Mouse (Mus musculus): ENCODE results near the gene Galnt17. TPM values are rescaled to one million over a fixed set of nuclear protein-coding genes. Genes with fewer than 3 reads are reported as not detected.

Galnt17 gene
- polyA plus RNA-seq, 1 experiment from 2014 or later, result 1.1 TPM

DNA sequence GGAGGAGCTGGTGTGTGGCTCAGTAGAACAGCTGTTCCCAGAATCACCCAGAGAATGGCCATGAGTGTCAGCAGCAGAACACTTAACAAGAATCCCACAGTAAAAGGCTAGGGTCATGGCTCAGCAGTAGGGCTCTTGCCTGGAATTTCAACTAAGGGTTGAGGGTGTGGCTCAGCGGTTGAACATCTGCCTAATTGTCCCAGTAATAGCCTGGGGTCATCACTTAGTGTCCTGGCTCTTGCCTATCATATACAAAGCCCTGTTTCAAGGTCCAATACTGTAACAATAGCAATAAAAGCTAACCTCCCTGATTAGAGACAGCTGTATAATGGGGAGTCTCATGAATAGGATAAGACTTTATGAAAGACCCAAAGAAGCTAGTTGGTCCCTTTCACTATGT lies 213.5 kb downstream of the Galnt17 start:
- no peak for DNase-seq (ENCODE audit: low spot score)
- Histone ChIP-seq H3K9ac (ENCODE audit: low read length) (no peak overlapping the region), H3K4me3 (ENCODE audit: low read depth, low read length) (no peak overlapping the region), H3K9me3 (ENCODE audit: control insufficient read depth, low read length) (no peaks in the 10 kb centered on the region; the same call in 1 of the 2 replicates), H3K27ac (ENCODE audit: low read depth, low read length) (no peak overlapping the region), H3K4me2 (ENCODE audit: low read depth, low read length, severe bottlenecking) (no peak overlapping the region), H3K4me1 (replicated peaks; ENCODE audit: control insufficient read depth, insufficient read depth, low read length) (no peaks in the 10 kb centered on the region), H3K36me3 (ENCODE audit: control insufficient read depth, insufficient read depth, low read length) (no peaks in the 10 kb centered on the region), H3K27me3 (ENCODE audit: control insufficient read depth, insufficient read depth, low read length) (no peaks in the 10 kb centered on the region)
- WGBS, result 63% methylated on average over 1 of the region's 1 CpGs
- ATAC-seq (replicated peaks; ENCODE audit: low FRiP score), result no peak; the same call in 1 of the 2 replicates

DNA sequence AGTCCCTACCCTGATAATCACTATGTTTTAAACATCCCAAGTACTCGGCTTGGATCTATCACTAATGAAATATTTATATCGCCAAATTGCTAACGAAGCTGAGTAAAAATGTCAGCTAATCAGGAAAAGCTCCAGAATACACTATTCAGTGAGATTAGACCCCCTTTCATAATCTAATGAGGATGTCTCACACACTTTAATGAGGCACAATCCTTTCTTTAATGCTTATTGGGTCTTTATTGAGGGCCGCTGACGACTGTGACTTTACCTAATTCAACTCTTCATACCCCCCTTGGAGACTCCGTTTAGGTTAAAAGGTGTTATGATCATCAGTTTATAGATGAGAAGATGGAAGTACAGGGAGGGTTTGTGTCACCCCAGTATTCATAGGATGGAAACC lies 214.2 kb downstream of the Galnt17 start:
- no peak overlapping the region for H3K4me3 ChIP-seq (ENCODE audit: low read depth, low read length)
- H3K9me3 ChIP-seq (ENCODE audit: control insufficient read depth, low read length), result no peaks in the 10 kb centered on the region; the same call in 1 of the 2 replicates
- no peaks in the 10 kb centered on the region for H3K27me3 ChIP-seq (ENCODE audit: control insufficient read depth, insufficient read depth, low read length)
- H3K4me1 ChIP-seq (replicated peaks; ENCODE audit: control insufficient read depth, insufficient read depth, low read length), result no peaks in the 10 kb centered on the region
- ATAC-seq (replicated peaks; ENCODE audit: low FRiP score) (no peak), DNase-seq (ENCODE audit: low spot score) (no peak)
- H3K9ac ChIP-seq (ENCODE audit: low read length), result no peak overlapping the region
- WGBS, result 30% methylated on average over 6 of the region's 6 CpGs
- no peak overlapping the region for H3K4me2 ChIP-seq (ENCODE audit: low read depth, low read length, severe bottlenecking)
- H3K36me3 ChIP-seq (ENCODE audit: control insufficient read depth, insufficient read depth, low read length), result no peaks in the 10 kb centered on the region
- H3K27ac ChIP-seq (ENCODE audit: low read depth, low read length), result no peak overlapping the region

DNA sequence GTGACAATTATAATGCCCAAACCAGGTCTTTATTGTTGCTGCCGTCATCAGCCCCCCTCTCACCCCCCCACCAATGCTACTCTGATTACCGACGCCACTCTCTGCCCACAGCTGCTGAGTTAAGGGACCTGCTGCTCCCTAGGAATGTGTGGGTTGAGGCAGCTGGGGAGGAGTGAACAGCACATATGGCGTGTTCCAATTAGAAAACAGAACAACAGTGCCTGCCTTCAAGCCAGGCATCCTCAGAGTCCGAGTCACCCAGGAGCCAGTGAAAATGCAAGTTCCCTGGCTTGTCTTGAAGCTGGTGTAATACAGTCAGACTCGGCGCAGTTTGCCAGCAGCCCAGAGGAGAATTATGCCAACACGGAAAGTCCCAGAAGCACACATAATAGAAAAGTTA lies 218.4 kb downstream of the Galnt17 start:
- Histone ChIP-seq H3K27ac (ENCODE audit: low read depth, low read length) (no peak overlapping the region), H3K9me3 (ENCODE audit: control insufficient read depth, low read length) (no peaks in the 10 kb centered on the region), H3K27me3 (ENCODE audit: control insufficient read depth, insufficient read depth, low read length) (no peaks in the 10 kb centered on the region), H3K4me2 (ENCODE audit: low read depth, low read length, severe bottlenecking) (no peak overlapping the region), H3K4me3 (ENCODE audit: low read depth, low read length) (no peak overlapping the region), H3K36me3 (ENCODE audit: control insufficient read depth, insufficient read depth, low read length) (no peaks in the 10 kb centered on the region), H3K4me1 (replicated peaks; ENCODE audit: control insufficient read depth, insufficient read depth, low read length) (no peaks in the 10 kb centered on the region), H3K9ac (ENCODE audit: low read length) (no peak overlapping the region)
- no peak for DNase-seq (ENCODE audit: low spot score)
- ATAC-seq (replicated peaks; ENCODE audit: low FRiP score), result no peak
- 81% methylated on average over 8 of the region's 8 CpGs for WGBS

DNA sequence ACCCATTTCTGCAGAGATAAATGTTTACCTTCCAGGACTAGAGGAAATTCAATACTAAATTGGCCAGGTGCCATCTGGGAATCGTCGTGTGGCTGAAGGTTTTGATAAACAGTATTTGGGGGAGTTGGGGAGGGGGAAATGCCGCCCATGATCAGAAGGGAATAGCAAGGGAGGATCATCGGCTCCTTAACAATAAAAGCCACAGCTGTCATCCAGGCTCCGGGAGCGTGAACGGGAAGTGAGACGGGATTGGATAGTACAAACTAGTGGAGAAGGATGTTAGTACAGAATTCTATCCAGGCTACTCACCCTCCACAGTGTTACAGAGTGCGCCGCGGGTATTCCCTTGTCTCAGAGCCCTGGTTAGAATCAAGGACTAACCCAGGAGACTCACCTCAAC lies 219.4 kb downstream of the Galnt17 start:
- ATAC-seq (replicated peaks; ENCODE audit: low FRiP score) (no peak), DNase-seq (ENCODE audit: low spot score) (no peak)
- Histone ChIP-seq H3K36me3 (ENCODE audit: control insufficient read depth, insufficient read depth, low read length) (no peaks in the 10 kb centered on the region), H3K9me3 (ENCODE audit: control insufficient read depth, low read length) (no peaks in the 10 kb centered on the region), H3K4me3 (ENCODE audit: low read depth, low read length) (no peak overlapping the region), H3K9ac (ENCODE audit: low read length) (no peak overlapping the region), H3K27me3 (ENCODE audit: control insufficient read depth, insufficient read depth, low read length) (no peaks in the 10 kb centered on the region), H3K4me1 (replicated peaks; ENCODE audit: control insufficient read depth, insufficient read depth, low read length) (no peaks in the 10 kb centered on the region), H3K27ac (ENCODE audit: low read depth, low read length) (no peak overlapping the region; the same call in 1 of the 2 replicates), H3K4me2 (ENCODE audit: low read depth, low read length, severe bottlenecking) (no peak overlapping the region)
- WGBS, result 81% methylated on average over 11 of the region's 11 CpGs

DNA sequence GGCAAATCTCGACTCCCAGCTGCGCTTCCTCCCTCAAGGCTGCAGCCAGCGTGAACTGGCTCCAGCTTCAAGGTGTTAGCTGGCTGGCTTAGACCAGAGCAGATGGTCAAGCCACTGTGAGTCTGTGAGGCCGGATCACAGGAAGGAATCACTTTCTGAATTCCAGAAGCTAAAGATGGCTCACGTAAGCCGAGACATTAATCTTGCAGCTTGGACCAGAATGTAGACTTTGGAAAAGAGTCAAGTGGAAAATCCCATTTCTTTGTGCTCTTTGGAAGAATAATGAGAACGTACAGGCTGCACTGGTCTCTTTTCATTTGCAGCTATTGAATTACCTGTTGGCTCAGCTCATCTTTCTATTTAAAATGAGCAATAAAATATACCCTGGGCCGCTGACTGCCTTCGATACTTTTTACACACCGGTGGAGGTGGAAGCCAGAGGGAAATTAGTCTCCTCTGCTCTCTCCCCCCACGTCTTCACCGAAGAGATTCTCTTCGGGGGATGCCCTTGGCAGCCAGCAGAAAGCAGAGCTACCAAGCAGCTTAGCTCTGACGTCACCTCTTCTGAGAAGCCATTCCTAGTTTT lies 225.1 kb downstream of the Galnt17 start:
- no peaks in the 10 kb centered on the region for H3K36me3 ChIP-seq (ENCODE audit: control insufficient read depth, insufficient read depth, low read length)
- ATAC-seq (replicated peaks; ENCODE audit: low FRiP score) (no peak), DNase-seq (ENCODE audit: low spot score) (no peak)
- H3K4me1 ChIP-seq (replicated peaks; ENCODE audit: control insufficient read depth, insufficient read depth, low read length), result no peaks in the 10 kb centered on the region
- no peaks in the 10 kb centered on the region for H3K9me3 ChIP-seq (ENCODE audit: control insufficient read depth, low read length)
- H3K27ac ChIP-seq (ENCODE audit: low read depth, low read length), result no peak overlapping the region
- no peak overlapping the region for H3K9ac ChIP-seq (ENCODE audit: low read length)
- H3K4me3 ChIP-seq (ENCODE audit: low read depth, low read length), result no peak overlapping the region
- no peaks in the 10 kb centered on the region for H3K27me3 ChIP-seq (ENCODE audit: control insufficient read depth, insufficient read depth, low read length)
- no peak overlapping the region for H3K4me2 ChIP-seq (ENCODE audit: low read depth, low read length, severe bottlenecking)
- 57% methylated on average over 14 of the region's 14 CpGs for WGBS

DNA sequence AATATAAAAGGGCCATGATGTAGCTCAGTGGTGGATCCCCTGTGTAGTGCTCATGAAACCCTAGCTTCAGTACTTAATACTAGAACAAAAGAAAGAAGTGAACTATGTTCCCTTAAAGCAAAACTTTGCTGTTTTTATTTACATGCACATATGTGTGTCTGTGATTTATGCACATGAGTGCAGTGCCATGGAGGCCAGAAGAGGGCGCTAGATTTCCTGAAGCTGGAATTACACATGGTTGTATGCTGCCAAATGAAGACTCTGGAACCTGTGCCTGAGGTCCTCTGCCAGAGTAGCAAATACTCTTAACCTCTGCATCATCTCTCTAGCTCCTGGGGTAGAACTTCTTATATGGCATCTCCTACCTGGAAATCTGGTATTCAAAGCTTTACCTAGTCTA lies 230.6 kb downstream of the Galnt17 start:
- Histone ChIP-seq H3K4me2 (ENCODE audit: low read depth, low read length, severe bottlenecking) (no peak overlapping the region), H3K36me3 (ENCODE audit: control insufficient read depth, insufficient read depth, low read length) (no peaks in the 10 kb centered on the region), H3K9me3 (ENCODE audit: control insufficient read depth, low read length) (no peaks in the 10 kb centered on the region), H3K27me3 (ENCODE audit: control insufficient read depth, insufficient read depth, low read length) (no peaks in the 10 kb centered on the region), H3K4me1 (replicated peaks; ENCODE audit: control insufficient read depth, insufficient read depth, low read length) (no peaks in the 10 kb centered on the region), H3K4me3 (ENCODE audit: low read depth, low read length) (no peak overlapping the region), H3K27ac (ENCODE audit: low read depth, low read length) (no peak overlapping the region), H3K9ac (ENCODE audit: low read length) (no peak overlapping the region)
- DNase-seq (ENCODE audit: low spot score) (no peak), ATAC-seq (replicated peaks; ENCODE audit: low FRiP score) (no peak)
- 45% methylated on average over 1 of the region's 1 CpGs for WGBS

DNA sequence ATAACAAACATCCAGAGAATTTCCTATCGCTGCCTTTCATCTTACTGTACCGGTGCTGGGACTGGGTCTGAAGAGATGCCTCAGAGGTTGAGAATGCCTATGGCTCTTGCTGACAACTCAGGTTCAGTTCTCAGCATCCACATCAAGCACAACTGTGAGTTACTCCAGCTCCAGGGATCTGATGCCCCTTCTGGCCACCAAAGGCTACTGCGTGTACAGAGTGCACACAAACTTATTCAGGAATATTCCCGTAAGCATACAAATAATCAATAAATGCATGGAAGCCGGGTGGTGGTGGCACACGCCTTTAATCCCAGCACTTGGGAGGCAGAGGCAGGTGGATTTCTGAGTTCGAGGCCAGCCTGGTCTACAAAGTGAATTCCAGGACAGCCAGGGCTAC lies 232.5 kb downstream of the Galnt17 start:
- no peaks in the 10 kb centered on the region for H3K27me3 ChIP-seq (ENCODE audit: control insufficient read depth, insufficient read depth, low read length)
- no peak overlapping the region for H3K9ac ChIP-seq (ENCODE audit: low read length)
- ATAC-seq (replicated peaks; ENCODE audit: low FRiP score) (no peak), DNase-seq (ENCODE audit: low spot score) (no peak)
- no peaks in the 10 kb centered on the region for H3K4me1 ChIP-seq (replicated peaks; ENCODE audit: control insufficient read depth, insufficient read depth, low read length)
- no peak overlapping the region for H3K4me2 ChIP-seq (ENCODE audit: low read depth, low read length, severe bottlenecking)
- no peak overlapping the region for H3K27ac ChIP-seq (ENCODE audit: low read depth, low read length)
- H3K9me3 ChIP-seq (ENCODE audit: control insufficient read depth, low read length), result no peaks in the 10 kb centered on the region
- H3K36me3 ChIP-seq (ENCODE audit: control insufficient read depth, insufficient read depth, low read length), result no peaks in the 10 kb centered on the region
- WGBS, result 94% methylated on average over 7 of the region's 7 CpGs
- H3K4me3 ChIP-seq (ENCODE audit: low read depth, low read length), result no peak overlapping the region

DNA sequence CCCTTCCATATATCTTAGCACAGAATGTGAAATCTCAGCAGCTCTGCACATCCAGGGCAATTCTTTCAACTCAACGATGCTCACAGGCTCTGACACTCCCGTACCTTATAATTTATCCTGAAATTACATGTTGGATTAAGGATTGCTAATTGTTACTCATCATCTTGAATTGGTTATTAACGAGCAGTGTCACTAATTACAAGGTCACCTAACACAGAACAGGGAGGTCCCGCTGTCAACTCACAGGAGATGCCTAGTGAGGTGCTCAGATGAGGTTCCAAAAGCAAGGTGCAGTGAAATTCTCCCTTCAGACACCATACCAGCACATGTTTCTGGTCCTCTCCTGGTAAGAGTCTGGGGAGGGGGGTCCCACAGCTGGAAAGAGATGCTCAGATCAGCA lies 234.0 kb downstream of the Galnt17 start:
- Histone ChIP-seq H3K36me3 (ENCODE audit: control insufficient read depth, insufficient read depth, low read length) (no peaks in the 10 kb centered on the region), H3K4me2 (ENCODE audit: low read depth, low read length, severe bottlenecking) (no peak overlapping the region), H3K27me3 (ENCODE audit: control insufficient read depth, insufficient read depth, low read length) (no peaks in the 10 kb centered on the region), H3K4me1 (replicated peaks; ENCODE audit: control insufficient read depth, insufficient read depth, low read length) (no peaks in the 10 kb centered on the region), H3K27ac (ENCODE audit: low read depth, low read length) (no peak overlapping the region), H3K9me3 (ENCODE audit: control insufficient read depth, low read length) (no peaks in the 10 kb centered on the region), H3K9ac (ENCODE audit: low read length) (no peak overlapping the region), H3K4me3 (ENCODE audit: low read depth, low read length) (no peak overlapping the region)
- ATAC-seq (replicated peaks; ENCODE audit: low FRiP score) (no peak), DNase-seq (ENCODE audit: low spot score) (no peak)
- WGBS, result 79% methylated on average over 4 of the region's 4 CpGs

DNA sequence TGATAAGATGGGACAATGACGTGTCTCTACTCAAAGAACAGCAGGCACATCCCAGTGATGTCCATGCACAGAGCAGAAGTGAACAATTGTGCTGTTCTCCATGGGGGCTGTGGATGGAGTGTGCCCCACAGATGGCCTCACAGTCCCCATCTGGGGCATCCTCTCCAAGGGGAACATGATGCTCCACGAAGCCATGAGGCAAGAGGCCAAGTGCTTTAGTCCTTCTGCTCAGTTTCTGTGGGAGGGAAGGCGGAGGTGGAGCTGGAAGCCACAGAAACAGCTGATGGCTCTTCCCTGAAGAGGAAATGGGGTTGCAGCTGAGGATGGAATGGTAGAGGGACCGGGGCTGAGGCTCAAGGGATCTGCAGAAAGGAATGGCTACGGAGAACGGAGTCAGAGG lies 243.1 kb downstream of the Galnt17 start:
- H3K36me3 ChIP-seq (ENCODE audit: control insufficient read depth, insufficient read depth, low read length), result no peaks in the 10 kb centered on the region
- H3K27me3 ChIP-seq (ENCODE audit: control insufficient read depth, insufficient read depth, low read length), result no peaks in the 10 kb centered on the region
- no peak overlapping the region for H3K4me3 ChIP-seq (ENCODE audit: low read depth, low read length)
- 92% methylated on average over 6 of the region's 6 CpGs for WGBS
- no peak overlapping the region for H3K4me2 ChIP-seq (ENCODE audit: low read depth, low read length, severe bottlenecking)
- no peaks in the 10 kb centered on the region for H3K9me3 ChIP-seq (ENCODE audit: control insufficient read depth, low read length)
- H3K9ac ChIP-seq (ENCODE audit: low read length), result no peak overlapping the region
- no peak for ATAC-seq (replicated peaks; ENCODE audit: low FRiP score)
- no peak for DNase-seq (ENCODE audit: low spot score)
- no peaks in the 10 kb centered on the region for H3K4me1 ChIP-seq (replicated peaks; ENCODE audit: control insufficient read depth, insufficient read depth, low read length)
- H3K27ac ChIP-seq (ENCODE audit: low read depth, low read length), result no peak overlapping the region

Data from forebrain, embryonic 11.5 days (tissue).